Mouse (Mus musculus) MEL (cell line): ENCODE data around the gene Kremen2.

ENCODE experiments used
- CTCF ChIP-seq, 3 experiments: IDR thresholded peaks in 2 of 3; conservative IDR thresholded peaks in 1 of 3; 2 replicates each; pipeline ENCODE4 v1.5.1; 2011 to 2012; ENCODE audit warnings: low read length in 3 of 3, low read depth in 2 of 3, mild to moderate bottlenecking in 2 of 3, improper control_type of control experiment in 1 of 3, inconsistent platforms in 1 of 3, mixed read lengths in 1 of 3, moderate library complexity in 1 of 3; ENCODE audit not compliant: control insufficient read depth in 1 of 3, insufficient read depth in 1 of 3, poor library complexity in 1 of 3, severe bottlenecking in 1 of 3
- JUND ChIP-seq: IDR thresholded peaks from 2 replicates; pipeline ENCODE4 v1.6.1; 2011; ENCODE audit warnings: low read depth, mild to moderate bottlenecking, improper control_type of control experiment, low read length

- TF ChIP-seq JUND (no peak), CTCF (IDR thresholded peaks at IDR 0.05 in 2 of 3, conservative IDR thresholded peaks at IDR 0.05 in 1 of 3; ENCODE audit: control insufficient read depth in 1 of 3, insufficient read depth in 1 of 3, low read depth in 2 of 3, low read length in 3 of 3, poor library complexity in 1 of 3, severe bottlenecking in 1 of 3) (peak; percentile 10 to 57 (median 37); a peak in 4 of 6 replicates)
Measured at GRCm38 (mm10) chr17:23746311-23746710, 678 bp upstream of the Kremen2 start.
